Mouse (Mus musculus): ENCODE results near the gene Cebpe.

Cebpe gene

GRCm38 (mm10) chr14:54712074-54712473, at the start of gene Cebpe:
Cebpe (minus strand) TSS chr14:54712174.
- no peak for DNase-seq (ENCODE audit: extremely low read depth, insufficient read length, low spot score)

- DNase-seq (ENCODE audit: extremely low read depth, insufficient read length, low spot score) = no peak
Observed at GRCm38 (mm10) chr14:54756382-54756781, 44.4 kb upstream of the Cebpe start.

DNA sequence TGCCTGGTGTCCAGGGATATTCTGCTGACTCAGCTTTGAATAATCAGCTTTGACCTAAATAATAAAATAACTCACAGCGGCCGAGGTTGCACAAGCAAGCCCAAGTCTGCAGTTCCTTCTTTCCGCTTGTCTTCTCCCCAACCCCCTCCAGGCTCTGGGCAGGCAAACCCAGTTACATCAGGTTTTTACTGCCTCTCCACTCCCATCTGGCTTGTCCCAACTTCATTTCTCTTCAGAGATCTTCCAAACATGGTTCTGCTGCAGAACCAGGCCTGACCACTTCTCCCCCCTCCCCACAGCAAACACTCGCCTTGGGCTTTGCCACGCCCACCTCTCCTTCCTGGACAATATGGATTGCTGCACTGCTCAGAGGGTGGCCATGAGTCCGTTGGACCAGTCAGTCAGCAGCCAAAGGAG, 42.6 kb upstream of the Cebpe start:
- DNase-seq (ENCODE audit: extremely low read depth, insufficient read length, low spot score) = no peak

DNA sequence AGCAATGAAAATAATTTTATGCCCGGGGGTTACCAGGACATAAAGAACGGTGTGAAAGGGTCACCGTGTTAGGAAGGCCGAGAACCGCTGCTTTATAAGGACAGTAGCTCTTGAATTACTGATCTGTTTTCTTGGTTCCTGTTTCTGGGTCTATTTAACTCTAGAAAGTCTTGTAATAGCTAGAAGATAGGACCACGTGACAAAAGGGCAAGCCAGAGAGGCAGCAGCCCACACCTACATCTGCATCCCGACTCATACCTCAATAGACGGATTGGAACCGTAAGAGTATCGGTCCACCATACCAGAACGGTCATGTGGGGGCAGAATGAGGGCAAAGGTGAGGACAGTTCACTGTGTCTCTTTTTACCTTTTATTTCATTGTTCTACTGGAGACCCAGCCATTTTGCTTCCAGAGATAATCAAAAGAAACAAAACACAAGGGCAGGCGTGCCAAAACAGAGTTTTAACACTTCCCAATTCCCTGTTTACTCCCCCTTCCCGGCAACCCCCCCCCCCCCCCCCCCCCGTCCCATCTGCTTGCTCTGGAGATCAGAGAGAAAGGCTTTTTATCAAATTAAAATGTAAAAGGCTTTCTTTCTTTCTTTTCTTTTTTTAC, 42.1 kb upstream of the Cebpe start:
- no peak for DNase-seq (ENCODE audit: extremely low read depth, insufficient read length, low spot score)

DNA sequence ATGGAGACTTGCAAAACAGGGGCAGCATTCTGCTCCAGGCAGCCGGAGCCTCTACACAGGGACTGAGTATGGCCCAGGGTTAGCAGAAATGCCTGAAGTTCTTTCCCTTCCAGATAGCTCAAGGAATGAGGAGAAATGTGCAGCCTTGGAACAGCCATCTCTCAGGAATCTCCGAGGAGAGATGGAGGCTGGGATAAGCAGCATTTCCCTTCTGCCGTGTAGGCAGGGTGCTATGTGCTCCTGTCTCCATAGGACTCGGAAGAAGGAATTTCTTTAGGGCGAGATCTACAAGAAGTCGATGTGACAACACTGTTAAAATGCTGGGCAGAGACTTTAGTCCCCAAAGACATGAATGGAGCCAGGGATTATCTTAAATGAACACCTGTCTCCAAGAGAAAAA, 41.0 kb upstream of the Cebpe start:
- DNase-seq (ENCODE audit: extremely low read depth, insufficient read length, low spot score) = no peak

GRCm38 (mm10) chr14:54751768-54752167, 39.8 kb upstream of the Cebpe start:
- no peak for DNase-seq (ENCODE audit: extremely low read depth, insufficient read length, low spot score)

DNA sequence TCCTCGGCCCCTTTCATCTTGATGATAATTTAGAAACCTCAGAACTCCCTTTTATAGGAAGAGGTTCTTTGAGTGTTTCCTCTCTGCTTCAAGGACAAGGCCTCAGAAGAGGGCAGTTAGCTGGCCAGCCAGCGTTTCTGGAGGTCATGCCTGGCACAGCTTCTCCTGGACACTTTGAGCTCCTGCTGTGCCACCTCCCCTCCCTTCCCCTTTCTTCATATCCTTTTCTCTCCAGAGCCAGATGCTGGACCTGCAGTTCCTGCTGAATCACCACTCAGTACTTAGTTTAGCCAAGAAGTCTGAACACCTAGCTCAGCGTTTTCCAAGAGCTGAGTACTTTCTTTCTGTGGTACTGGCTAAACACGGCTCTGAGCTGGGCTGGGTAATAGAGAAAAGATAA, 37.3 kb upstream of the Cebpe start:
- DNase-seq (ENCODE audit: extremely low read depth, insufficient read length, low spot score) = no peak

GRCm38 (mm10) chr14:54747942-54748917, 36.3 kb upstream of the Cebpe start:
- DNase-seq (ENCODE audit: extremely low read depth, insufficient read length, low spot score) = no peak

DNA sequence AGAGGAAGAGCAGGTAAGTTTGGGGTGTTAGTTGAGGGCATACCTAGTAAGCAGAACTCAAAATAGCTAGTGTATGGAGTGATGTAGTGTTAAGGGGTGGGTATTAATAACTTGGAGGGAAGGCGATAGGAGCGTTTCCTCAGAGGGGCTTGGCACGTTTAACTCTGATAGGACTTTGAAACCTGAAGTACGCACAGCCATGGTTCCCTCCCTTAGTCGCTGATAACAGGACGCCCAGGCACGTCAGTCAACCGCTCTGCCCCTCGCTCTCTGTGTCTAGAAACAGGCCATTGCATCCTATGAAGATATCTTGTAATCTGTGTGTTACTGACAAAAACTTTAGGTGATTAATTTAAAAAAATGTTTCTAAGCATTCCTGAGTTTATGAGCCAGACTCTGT, 34.1 kb upstream of the Cebpe start:
- DNase-seq (ENCODE audit: extremely low read depth, insufficient read length, low spot score) = no peak

DNA sequence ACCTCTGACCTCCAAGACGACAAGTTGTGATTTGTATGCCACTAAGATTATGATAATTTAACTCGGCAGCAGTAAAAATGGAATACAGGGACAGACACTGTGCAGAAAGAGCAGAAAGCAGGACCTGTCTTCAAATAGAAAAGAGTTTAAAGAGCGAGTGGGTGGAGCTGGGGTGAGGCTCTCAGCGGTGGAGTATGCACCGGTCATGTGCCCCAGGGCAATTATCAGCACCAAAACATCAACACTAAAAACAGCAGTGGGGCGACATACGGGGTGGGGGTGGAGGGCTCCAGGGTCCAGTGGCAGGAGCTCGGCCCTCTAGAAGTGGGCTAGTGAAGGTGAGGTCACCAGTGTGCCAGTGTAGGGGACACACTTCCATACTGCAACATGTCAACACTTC, 32.5 kb upstream of the Cebpe start:
- no peak for DNase-seq (ENCODE audit: extremely low read depth, insufficient read length, low spot score)

DNA sequence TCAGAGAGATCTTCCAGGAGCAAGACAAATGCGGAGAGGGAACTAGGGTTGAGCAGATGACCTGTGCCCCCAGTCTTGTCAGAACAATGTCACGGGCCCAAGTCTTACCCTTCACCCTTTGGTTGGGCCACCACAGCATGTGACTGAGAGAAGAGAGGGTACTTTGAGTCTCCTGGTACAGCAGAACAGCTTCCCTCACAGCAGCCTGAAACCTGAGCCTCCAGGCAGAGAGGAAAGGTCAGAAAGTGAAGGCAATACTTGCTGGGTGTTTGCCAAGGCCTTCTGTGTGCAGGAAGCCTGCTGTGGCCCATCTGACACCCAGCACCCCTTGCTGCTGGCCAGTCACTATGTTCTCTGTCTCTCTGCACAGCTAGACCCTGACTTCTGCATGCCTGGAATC, 30.4 kb upstream of the Cebpe start:
- no peak for DNase-seq (ENCODE audit: extremely low read depth, insufficient read length, low spot score)

GRCm38 (mm10) chr14:54741721-54742120, 29.7 kb upstream of the Cebpe start:
- DNase-seq (ENCODE audit: extremely low read depth, insufficient read length, low spot score) = no peak

DNA sequence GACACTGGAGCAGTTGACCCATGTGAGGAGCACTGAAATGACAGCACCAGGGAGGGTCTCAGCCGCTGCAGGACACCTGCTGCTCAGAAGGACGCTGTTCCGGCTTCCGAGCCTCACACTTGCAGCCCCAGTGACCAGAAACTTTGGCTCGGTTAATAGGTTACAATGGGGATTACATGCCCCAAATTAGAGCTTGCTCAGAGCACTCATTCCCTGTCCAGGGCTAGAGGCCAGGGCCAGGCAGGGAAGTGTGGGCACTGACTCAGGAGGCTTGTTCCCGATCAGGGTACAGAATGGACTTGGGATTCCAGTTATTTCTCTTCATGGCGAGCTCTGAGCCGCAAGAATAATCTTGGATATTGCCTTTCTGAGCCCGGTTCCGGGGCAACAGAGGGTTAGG, 25.7 kb upstream of the Cebpe start:
- no peak for DNase-seq (ENCODE audit: extremely low read depth, insufficient read length, low spot score)

DNA sequence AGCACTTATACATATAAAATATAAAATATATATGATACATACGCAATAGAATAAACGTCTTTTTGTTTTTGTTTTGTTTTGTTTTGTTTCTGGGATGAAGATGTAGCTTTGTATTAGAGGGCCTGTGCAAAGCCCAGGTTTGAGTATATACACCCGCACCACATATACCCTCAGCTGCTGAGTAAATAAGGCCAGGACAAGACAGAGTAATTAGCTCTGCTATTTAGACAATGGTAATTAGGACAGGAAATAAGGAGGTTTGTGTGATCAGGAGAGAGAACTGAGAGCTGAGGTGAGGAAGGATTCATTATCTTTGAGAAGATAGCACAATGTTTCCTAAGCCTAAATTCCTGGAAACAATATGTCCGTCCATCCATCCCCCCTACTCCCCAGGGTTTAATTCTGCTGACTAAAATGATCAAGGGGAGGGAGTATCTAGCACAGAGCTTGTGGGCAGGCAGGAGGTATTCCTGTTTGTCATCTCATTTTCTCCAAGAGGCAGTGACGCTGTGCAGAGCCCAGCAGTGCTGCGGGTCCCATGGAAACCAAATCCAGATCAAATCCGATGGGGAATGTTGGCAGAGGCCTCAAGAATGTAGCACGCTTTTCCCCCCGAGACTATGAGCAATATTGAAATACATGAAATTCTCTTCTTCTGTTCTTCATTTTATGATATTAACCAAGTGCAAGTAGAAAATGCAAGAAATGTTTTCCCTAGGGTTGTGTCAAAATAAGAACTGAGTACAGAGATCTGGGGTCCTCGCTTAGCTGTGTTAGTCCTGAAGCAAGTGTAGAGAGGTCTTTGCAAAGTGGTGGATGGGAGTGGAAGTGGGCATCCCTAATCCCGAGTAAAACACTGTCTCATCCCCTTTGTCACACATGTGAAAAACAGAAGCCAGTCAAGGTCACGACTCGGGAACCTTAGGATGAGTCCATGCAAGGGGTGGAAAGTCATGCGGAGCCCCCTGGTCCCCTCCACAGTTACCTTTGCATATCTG, 24.9 kb upstream of the Cebpe start:
- no peak for DNase-seq (ENCODE audit: extremely low read depth, insufficient read length, low spot score)

GRCm38 (mm10) chr14:54735221-54735620, 23.2 kb upstream of the Cebpe start:
- DNase-seq (ENCODE audit: extremely low read depth, insufficient read length, low spot score) = no peak

DNA sequence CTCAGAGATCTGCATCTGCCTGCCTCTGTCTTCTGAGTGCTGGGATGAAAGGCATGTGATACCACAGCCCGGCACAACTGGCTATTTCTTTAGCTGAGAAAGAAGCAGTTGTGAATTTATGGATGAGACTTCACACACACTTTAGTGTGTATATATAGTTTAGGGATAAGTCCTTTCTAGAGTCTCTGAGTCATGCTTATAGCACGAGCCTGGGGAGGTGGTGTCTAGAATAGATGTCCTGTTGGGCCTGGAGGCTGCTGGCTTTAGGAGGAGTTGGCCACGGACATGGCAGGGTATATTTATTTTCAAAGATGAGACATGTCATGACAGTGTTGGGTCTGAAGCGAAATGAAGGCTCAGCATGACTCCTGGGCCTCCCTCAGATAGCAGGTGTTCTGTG, 22.0 kb upstream of the Cebpe start:
- no peak for DNase-seq (ENCODE audit: extremely low read depth, insufficient read length, low spot score)

- DNase-seq (ENCODE audit: extremely low read depth, insufficient read length, low spot score) = no peak
Observed at GRCm38 (mm10) chr14:54732206-54732605, 20.2 kb upstream of the Cebpe start.

- DNase-seq (ENCODE audit: extremely low read depth, insufficient read length, low spot score) = no peak
Observed at GRCm38 (mm10) chr14:54730305-54730704, 18.3 kb upstream of the Cebpe start.

- DNase-seq (ENCODE audit: extremely low read depth, insufficient read length, low spot score) = no peak
Observed at GRCm38 (mm10) chr14:54728823-54729653, 17.1 kb upstream of the Cebpe start.

GRCm38 (mm10) chr14:54727565-54727964, 15.6 kb upstream of the Cebpe start:
- no peak for DNase-seq (ENCODE audit: extremely low read depth, insufficient read length, low spot score)
